Mouse (Mus musculus) kidney, postnatal 25 days (tissue): ENCODE results near the gene Abca4.
A peak's percentile ranks its signal among the peaks of the same experiment; 100 is the strongest.

ENCODE experiments used
- DNase-seq, 2 experiments: peaks; one replicate each; pipeline ENCODE4 v3.0.0; 2021; ENCODE audit warnings: mixed read lengths in 2 of 2

Abca4 gene

GRCm38 (mm10) chr3:122111141-122111981, 67.1 kb downstream of the Abca4 start:
- no peak for DNase-seq

DNA sequence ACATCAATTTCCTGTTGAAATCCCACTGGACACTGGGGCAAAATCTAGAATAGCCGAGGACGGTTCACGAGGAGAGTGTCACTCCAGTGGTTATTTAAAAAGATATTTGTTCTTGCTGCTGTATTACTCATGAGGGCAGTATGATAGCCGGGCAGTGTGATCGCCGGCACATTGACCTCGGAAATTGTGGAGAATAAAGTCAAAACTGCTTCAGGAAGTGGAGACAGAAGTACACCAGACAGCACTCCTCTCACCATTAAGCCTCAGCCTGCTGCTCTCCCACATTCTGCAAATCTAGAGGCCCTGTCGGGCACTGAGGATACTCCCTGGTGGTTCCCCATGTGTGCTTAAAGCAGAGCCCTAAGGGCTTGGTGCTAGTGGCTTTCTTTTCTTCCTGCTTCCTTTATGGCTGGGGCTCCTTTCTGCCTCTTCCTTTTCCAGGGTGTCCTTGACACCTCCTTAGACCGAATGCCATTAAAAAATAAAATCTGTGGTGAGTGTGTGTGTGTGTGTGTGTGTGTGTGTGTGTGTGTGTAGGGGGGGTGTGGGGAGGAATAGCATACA, 74.5 kb downstream of the Abca4 start:
- DNase-seq: no peak

DNA sequence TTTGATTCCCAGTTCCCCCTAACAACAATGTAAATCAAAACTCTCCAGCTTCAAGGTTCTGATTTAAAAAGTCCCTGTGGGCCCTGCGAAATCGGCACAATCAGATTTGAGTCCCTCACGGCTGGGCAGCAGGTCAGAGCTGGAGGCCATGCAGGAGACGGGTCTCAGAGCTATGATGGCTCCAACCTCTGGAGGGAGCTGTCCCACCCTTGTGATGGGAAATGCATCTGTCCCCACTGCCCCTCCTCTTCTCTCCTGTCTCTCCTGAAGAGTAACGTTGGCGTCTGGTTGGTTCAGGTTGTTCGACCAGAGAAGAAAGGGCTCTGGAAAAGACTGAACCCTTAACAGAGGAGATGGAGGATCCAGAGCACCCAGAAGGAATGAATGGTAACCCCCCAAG, 75.5 kb downstream of the Abca4 start:
- no peak for DNase-seq

DNA sequence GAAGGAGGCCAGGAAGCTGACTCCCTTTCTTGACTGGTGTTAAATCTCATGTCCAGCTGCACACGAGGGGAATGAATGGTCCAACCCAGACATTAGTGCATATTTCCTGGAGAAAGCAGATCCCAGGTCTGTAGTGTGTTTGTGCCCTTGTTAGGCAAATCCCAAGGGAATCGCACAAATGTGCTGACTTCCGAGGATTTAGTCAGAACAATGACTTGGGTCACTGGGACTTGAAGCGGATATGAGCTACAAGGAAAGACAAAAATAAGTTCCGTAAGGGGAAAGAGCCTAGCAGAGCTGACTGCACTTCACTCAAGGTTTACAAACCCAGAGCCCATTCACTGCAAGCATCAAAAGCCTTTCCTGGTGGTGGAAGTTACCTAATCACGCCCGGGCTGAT, 76.0 kb downstream of the Abca4 start:
- DNase-seq: peak; percentile 62 to 78

- DNase-seq: peak; percentile 98
These were observed 78.0 kb downstream of the Abca4 start for GRCm38 (mm10) chr3:122122127-122122663.

DNA sequence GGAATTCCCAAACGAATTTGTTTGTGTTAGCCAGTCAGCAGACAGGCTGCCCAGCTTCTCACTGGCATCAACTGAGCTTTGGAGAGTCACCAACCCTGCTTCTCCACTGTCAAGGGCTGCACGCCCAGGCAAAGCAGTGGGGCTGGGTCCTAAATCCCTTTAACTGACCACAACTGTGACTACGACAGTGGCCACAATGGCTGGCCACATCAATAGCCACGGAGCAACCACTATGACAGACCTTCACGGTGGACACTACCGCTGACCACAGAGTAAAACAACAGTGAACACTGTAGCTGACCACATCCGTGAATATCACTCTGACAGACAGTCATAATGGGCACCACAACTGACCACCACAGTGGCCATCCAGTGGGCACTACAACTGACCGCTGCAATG, 78.6 kb downstream of the Abca4 start:
- no peak for DNase-seq

- no peak for DNase-seq
These were observed 84.8 kb downstream of the Abca4 start for GRCm38 (mm10) chr3:122128999-122129493.

DNA sequence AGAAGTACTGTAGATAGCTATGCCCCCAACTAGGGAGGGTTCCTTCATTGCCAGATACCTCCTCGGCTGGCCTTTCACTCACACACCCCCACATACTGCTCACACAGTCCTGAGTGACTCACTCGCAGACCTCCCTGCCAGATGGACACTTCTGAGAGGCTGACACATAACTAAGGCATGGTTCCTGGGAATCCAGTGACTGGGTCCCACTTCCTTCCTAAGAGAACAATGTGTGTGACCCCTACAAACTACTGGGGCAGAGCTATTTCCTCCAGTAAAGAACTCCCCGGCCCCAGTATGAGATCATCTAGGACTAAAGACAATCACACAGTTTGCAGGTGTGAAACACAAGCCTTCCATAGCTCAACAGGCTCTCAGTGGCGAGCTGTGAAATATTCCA, 86.5 kb downstream of the Abca4 start:
- peak; percentile 31 to 68 for DNase-seq

GRCm38 (mm10) chr3:122131633-122132032, 87.4 kb downstream of the Abca4 start:
- DNase-seq: peak; percentile 28 to 75

GRCm38 (mm10) chr3:122133255-122133654, 89.0 kb downstream of the Abca4 start:
- no peak for DNase-seq

- no peak for DNase-seq
These were observed 89.6 kb downstream of the Abca4 start for GRCm38 (mm10) chr3:122133840-122134239.

DNA sequence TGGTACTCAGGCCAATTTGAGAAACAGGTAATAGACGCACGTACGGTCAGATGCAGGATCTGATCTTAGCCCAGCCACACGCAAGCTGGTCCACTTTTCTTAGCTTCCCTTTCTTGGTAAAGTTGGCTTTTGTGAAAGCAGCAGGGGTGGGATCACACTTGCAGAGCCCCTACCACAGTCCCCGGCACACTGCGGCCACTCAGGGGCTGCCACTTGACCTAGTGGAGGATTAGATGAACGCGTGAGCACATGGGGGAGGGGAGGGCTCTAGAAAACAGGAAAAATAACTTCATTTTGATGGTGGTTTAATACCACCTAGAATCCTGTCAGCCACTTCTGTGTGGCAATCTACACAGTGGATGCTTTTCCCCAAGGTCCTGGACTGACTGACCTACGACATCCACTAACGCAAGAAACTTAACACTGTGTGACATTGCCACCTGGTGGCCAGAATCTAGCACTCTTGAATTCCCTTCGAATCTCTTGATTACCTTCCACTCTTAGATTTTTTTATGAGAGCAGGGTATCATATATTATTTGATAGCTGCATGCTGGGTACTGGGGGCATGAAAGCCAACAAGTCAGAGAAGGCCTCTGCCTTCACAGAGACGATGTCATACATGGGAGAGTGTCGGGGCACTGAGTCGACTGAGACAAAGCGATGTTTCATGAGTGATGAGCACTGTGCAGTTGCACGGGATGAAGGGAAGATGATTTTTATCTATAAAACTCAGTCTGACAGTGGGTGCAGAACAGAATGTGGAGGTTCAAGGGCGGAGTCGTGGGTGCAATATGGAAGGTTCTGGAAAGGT, 96.6 kb downstream of the Abca4 start:
- DNase-seq: peak; percentile 80 to 88

DNA sequence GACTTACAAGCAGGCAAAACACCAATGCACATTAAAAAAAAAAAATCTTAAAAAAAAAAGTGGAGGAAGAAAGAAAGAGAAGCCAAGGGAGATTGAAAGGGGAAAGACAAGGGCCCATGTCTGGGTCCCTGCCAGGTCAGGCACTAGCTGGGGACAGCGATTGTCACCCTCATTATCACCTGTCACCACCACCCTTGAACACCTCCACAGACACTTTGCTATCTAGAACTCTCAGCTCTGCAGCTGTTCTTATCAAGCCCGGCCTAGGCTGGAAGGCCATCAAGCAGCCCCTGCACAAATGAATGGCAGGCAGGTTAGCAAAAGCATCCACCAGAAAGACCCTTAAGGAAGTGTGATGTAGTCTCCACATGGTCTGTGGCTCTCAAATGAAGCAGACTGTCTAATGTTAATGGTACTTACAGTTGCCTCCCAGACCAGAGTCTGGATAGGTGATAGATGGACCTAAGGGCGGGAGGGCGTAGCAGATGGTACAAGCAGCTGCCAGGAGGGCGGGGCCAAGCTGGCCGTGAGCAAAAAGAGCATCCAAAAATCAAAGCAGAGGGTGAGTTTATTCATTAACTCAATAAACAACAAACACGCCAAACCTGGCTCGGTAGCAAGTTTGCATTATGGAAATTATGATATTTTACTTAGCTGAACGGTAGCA, 98.1 kb downstream of the Abca4 start:
- peak; percentile 52 to 70 for DNase-seq

- DNase-seq: no peak
These were observed 99.2 kb downstream of the Abca4 start for GRCm38 (mm10) chr3:122143432-122143831.

- DNase-seq: no peak
These were observed 101.2 kb downstream of the Abca4 start for GRCm38 (mm10) chr3:122145430-122145829.

DNA sequence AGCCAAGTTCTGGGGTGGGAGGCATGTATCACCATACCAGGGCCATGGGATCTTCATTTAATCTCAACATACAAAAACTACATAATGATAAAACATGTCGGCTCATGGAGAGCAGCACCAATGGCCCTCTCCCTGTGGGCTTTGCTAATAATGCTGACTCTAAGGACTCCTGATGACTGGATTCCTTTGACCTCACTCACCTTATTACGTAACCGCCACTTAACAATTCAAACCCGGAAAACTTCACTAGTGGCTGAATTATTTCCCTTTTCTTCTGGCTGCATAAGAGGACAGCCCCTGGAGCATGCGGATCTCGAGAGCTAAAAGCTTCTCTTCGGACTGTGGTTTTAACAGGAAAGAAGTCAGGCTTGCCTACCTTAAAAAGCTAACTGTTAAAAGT, 106.6 kb downstream of the Abca4 start:
- no peak for DNase-seq

- no peak for DNase-seq
These were observed 108.2 kb downstream of the Abca4 start for GRCm38 (mm10) chr3:122152431-122152830.

- DNase-seq: no peak
These were observed 109.8 kb downstream of the Abca4 start for GRCm38 (mm10) chr3:122154080-122154479.

DNA sequence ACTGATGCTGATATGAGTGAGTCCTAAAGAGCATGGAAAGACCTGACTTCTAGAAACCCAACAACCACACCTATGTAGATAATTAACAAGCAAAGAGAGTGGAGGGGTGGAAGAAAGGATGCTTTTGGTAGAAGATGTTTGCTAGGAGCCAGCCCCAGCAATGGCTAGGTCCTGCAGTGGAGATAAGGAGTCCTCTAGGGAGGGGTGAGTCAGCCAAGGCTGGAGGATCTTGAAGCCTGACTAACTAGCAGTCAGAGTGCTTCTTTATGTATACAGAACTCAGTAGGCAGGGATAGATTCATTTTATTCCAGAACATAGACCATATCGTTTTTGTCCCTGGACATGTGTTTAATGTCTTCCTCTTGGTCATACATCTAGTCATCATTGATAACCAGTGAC, 115.2 kb downstream of the Abca4 start:
- DNase-seq: no peak

- peak; percentile 85 to 87 for DNase-seq
These were observed 125.5 kb downstream of the Abca4 start for GRCm38 (mm10) chr3:122169616-122170178.

DNA sequence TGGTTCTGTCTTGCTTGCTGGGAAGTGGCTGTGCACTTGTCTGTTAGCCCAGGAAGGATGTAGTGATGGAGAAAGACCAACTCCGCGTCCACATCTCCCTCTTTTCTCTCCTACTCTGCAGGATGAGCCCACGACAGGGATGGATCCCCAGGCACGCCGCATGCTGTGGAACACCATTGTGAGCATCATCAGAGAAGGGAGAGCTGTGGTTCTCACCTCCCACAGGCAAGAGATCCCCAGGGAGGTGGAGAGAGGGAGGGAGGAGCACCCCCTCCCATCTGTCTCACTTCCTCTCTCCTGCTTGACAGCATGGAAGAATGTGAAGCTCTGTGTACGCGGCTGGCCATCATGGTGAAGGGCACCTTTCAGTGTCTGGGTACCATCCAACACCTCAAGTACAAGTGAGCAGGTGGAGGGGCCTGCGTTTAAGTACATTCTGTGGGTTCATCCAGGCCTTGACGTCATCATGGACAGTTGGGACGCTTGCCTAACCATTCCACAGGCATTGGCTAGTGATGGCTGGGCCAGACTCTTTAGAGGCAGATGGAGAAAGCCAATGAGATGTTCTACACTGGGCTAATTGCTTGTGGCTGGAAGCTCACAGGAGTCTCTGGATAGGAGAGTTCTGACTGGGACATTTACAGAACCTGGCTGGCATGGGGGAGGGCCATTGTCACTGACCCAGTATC, 126.5 kb downstream of the Abca4 start:
- DNase-seq: no peak
